Mouse (Mus musculus) left cerebral cortex, adult 18-20 months (tissue): Measurements from ENCODE around the gene Acaca. TPM values are rescaled to one million over a fixed set of nuclear protein-coding genes. Genes with fewer than 3 reads are reported as not detected.
A peak's percentile ranks its signal among the peaks of the same experiment; 100 is the strongest.

Source experiments
- DNase-seq, 2 experiments: peaks; one replicate each; pipeline ENCODE4 v3.0.0; 2021 to 2022; ENCODE audit warnings: low spot score in 2 of 2, mixed read lengths in 1 of 2
- total RNA-seq, 2 experiments: library from RNA; stranded (reverse); gene quantifications; 2 replicates each; pipeline ENCODE4 v1.2.3; 2021

Gene Acaca
- total RNA-seq, 2 experiments from 2014 or later = 81.4 to 90.2 TPM

- DNase-seq = no peak
These were observed 15.8 kb downstream of the Acaca start for GRCm38 (mm10) chr11:84145201-84145798.

GRCm38 (mm10) chr11:84146081-84146480 lies 16.6 kb downstream of the Acaca start:
- DNase-seq = no peak

GRCm38 (mm10) chr11:84150884-84151283 lies 21.4 kb downstream of the Acaca start:
- DNase-seq = no peak

- no peak for DNase-seq
These were observed 27.2 kb downstream of the Acaca start for GRCm38 (mm10) chr11:84156535-84157262.

GRCm38 (mm10) chr11:84164123-84164522 lies 34.7 kb downstream of the Acaca start:
- DNase-seq = no peak

GRCm38 (mm10) chr11:84164561-84164960 lies 35.1 kb downstream of the Acaca start:
- no peak for DNase-seq

- DNase-seq = no peak
These were observed 37.6 kb downstream of the Acaca start, which contains the start of gene Gm11437 for GRCm38 (mm10) chr11:84167046-84167526. Gm11437 (minus strand) TSS chr11:84167476.

GRCm38 (mm10) chr11:84168701-84169288 lies 39.3 kb downstream of the Acaca start:
- peak; percentile 35 to 57 for DNase-seq

- no peak for DNase-seq
These were observed 43.3 kb downstream of the Acaca start for GRCm38 (mm10) chr11:84172539-84173435.

- no peak for DNase-seq
These were observed 49.1 kb downstream of the Acaca start for GRCm38 (mm10) chr11:84178571-84178970.

- peak; percentile 87 to 95 for DNase-seq
These were observed 49.9 kb downstream of the Acaca start for GRCm38 (mm10) chr11:84179226-84179953.

GRCm38 (mm10) chr11:84179954-84180598 lies 50.6 kb downstream of the Acaca start:
- peak; percentile 57 to 66 for DNase-seq

GRCm38 (mm10) chr11:84181286-84181685 lies 51.8 kb downstream of the Acaca start:
- DNase-seq = no peak

GRCm38 (mm10) chr11:84188530-84188929 lies 59.1 kb downstream of the Acaca start:
- DNase-seq = no peak

GRCm38 (mm10) chr11:84190581-84191233 lies 61.2 kb downstream of the Acaca start:
- no peak for DNase-seq

- DNase-seq = peak in 1 of 2 experiments; percentile 2
These were observed 63.8 kb downstream of the Acaca start for GRCm38 (mm10) chr11:84193249-84193648.

GRCm38 (mm10) chr11:84194751-84195150 lies 65.3 kb downstream of the Acaca start:
- peak in 1 of 2 experiments; percentile 31 for DNase-seq

GRCm38 (mm10) chr11:84197607-84198402 lies 68.3 kb downstream of the Acaca start:
- peak; percentile 14 to 39 for DNase-seq
